Mouse (Mus musculus): ENCODE data around the gene Pias4.
"Not testable (repeated sequence)": the region's sequence is repeated elsewhere in the genome, so short reads cannot be mapped to it uniquely, and the experiment has no call there.

Pias4 gene

DNA sequence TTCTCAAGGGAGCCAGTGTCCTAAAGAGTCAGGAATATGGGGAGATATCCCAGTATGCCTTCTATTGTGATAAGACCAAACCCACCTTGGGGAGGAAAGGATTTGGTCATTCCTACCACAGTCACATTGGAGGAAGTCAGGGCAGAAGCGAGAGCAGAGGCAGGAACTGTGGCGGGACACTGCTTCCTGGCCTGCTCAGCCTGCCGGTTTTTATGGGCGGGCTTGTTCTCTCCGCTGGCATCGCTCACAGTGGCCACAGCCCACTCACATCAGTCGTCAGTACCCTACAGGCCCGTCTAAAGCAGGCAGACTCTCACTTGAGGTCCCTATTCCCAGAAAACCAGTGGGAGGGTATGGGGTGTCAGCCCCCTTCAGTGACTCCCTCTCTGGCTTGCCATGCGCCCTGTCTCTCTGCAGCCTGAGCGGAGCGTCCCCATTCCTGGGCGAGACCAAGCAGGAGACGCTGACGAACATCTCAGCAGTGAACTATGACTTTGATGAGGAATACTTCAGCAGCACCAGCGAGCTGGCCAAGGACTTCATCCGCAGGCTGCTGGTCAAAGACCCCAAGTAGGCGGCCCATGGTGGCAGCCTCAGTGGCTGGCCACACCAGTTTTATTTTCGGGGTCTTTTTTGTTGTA is 23.7 kb upstream of the Pias4 start:
- no peak for ATAC-seq (ENCODE audit: insufficient number of reproducible peaks, low FRiP score, low TSS enrichment)

DNA sequence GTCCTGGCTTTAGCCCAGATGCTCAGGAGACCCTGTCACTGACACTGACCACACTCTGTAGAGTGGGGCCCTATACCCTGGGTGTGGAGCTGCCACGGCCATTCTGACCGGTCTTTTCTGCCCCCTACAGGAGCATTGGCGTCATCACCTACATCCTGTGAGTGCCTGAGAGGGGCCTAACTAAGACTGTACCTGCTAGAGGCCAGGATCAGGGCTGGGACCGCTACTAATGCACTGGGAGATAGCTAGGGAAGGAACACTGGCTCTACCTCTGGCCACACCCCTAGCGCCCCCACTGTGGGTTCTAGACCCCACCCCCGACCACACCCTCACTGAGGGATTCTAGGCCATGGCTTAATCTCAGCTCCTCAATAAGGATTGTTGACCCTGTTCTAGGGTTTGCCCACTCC is 23.2 kb upstream of the Pias4 start:
- ATAC-seq (ENCODE audit: insufficient number of reproducible peaks, low FRiP score, low TSS enrichment) = no peak

- ATAC-seq (ENCODE audit: insufficient number of reproducible peaks, low FRiP score, low TSS enrichment) = no peak
These were observed 22.7 kb upstream of the Pias4 start for GRCm38 (mm10) chr10:81190236-81190911.

DNA sequence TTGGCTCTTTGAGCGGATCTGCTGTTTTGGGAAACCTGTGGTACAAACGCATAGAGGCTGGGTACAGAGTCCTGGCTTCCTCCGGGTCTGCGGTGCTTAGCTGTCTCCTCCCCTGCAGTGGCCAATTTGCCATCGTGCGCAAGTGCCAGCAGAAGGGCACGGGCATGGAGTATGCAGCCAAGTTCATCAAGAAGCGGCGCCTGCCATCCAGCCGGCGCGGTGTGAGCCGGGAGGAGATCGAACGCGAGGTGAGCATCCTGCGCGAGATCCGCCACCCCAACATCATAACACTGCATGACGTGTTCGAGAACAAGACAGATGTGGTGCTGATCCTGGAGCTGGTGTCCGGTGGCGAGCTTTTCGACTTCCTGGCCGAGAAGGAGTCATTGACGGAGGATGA is 22.1 kb upstream of the Pias4 start:
- ATAC-seq (ENCODE audit: insufficient number of reproducible peaks, low FRiP score, low TSS enrichment) = no peak

GRCm38 (mm10) chr10:81187161-81187560 is 19.4 kb upstream of the Pias4 start:
- ATAC-seq (ENCODE audit: insufficient number of reproducible peaks, low FRiP score, low TSS enrichment) = no peak

- no peak for ATAC-seq (ENCODE audit: insufficient number of reproducible peaks, low FRiP score, low TSS enrichment)
These were observed 17.0 kb upstream of the Pias4 start for GRCm38 (mm10) chr10:81184765-81185164.

- no peak for ATAC-seq (ENCODE audit: insufficient number of reproducible peaks, low FRiP score, low TSS enrichment)
These were observed 16.1 kb upstream of the Pias4 start, which contains the start of gene 4930442H23Rik for GRCm38 (mm10) chr10:81183805-81184204. 4930442H23Rik (minus strand) TSS chr10:81183849.

- ATAC-seq (ENCODE audit: insufficient number of reproducible peaks, low FRiP score, low TSS enrichment) = peak; percentile 87
These were observed 14.9 kb upstream of the Pias4 start, which contains the start of gene Dapk3 for GRCm38 (mm10) chr10:81182336-81183333. Dapk3 (plus strand) TSS chr10:81183005.

DNA sequence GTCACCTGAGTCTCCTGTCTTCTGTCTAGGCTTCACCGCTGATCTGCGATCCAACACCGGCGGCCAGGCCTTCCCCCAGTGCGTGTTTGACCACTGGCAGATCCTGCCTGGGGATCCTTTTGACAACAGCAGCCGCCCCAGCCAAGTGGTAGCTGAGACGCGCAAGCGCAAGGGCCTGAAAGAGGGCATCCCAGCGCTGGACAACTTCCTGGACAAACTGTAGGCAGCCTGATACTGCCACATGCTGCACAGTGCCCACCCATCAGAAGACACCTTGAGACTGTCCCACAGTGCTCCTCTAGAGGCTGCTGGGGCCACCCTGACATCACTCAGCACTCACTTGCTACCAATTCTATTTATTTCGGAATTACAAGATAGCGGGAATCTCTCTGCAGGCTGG is 14.1 kb upstream of the Pias4 start:
- ATAC-seq (ENCODE audit: insufficient number of reproducible peaks, low FRiP score, low TSS enrichment) = not testable (repeated sequence)

DNA sequence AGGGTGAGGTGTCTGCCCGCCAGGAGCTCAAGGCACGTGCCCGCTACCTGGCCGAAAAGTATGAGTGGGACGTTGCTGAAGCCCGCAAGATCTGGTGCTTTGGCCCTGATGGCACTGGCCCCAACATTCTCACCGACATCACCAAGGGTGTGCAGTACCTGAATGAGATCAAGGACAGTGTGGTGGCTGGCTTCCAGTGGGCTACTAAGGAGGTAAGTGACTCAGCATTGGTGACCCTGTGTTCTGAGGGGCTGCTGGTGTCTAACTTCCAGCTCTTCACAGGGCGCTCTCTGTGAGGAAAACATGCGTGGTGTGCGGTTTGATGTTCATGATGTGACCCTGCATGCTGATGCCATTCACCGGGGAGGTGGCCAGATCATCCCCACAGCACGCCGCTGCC is 13.2 kb upstream of the Pias4 start:
- ATAC-seq (ENCODE audit: insufficient number of reproducible peaks, low FRiP score, low TSS enrichment) = no peak

- ATAC-seq (ENCODE audit: insufficient number of reproducible peaks, low FRiP score, low TSS enrichment) = no peak
These were observed 12.0 kb upstream of the Pias4 start for GRCm38 (mm10) chr10:81179451-81180342.

DNA sequence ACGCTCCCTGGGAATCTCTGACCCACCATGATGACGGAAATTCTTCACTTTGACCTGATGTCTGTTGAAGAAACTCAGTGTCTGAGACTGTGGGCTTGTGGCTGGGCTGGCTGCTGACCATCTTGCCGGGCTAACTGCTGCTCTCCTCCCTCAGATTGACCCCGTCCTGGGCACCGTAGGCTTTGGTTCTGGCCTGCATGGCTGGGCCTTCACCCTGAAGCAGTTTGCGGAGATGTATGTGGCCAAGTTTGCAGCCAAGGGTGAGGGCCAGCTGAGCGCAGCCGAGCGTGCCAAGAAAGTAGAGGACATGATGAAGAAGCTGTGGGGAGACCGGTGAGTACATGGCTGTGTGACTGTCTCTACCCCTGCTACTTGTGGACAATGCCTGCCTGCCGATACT is 11.2 kb upstream of the Pias4 start:
- ATAC-seq (ENCODE audit: insufficient number of reproducible peaks, low FRiP score, low TSS enrichment) = no peak

- no peak for ATAC-seq (ENCODE audit: insufficient number of reproducible peaks, low FRiP score, low TSS enrichment)
These were observed 10.4 kb upstream of the Pias4 start for GRCm38 (mm10) chr10:81177958-81178712.

- no peak for ATAC-seq (ENCODE audit: insufficient number of reproducible peaks, low FRiP score, low TSS enrichment)
These were observed 9.8 kb upstream of the Pias4 start for GRCm38 (mm10) chr10:81177491-81177925.

- peak; percentile 36 for ATAC-seq (ENCODE audit: insufficient number of reproducible peaks, low FRiP score, low TSS enrichment)
These were observed 8.9 kb upstream of the Pias4 start, which contains the start of gene Eef2 for GRCm38 (mm10) chr10:81176466-81177271. Eef2 (plus strand) TSS chr10:81176631.

GRCm38 (mm10) chr10:81175936-81176465 is 8.3 kb upstream of the Pias4 start:
- no peak for ATAC-seq (ENCODE audit: insufficient number of reproducible peaks, low FRiP score, low TSS enrichment)

- ATAC-seq (ENCODE audit: insufficient number of reproducible peaks, low FRiP score, low TSS enrichment) = not testable (repeated sequence)
These were observed 7.6 kb upstream of the Pias4 start for GRCm38 (mm10) chr10:81175345-81175701.

Data from cerebellum, adult (tissue).